18 mouse cellular contexts compared by ENCODE assay signal in the genomic region with DNA sequence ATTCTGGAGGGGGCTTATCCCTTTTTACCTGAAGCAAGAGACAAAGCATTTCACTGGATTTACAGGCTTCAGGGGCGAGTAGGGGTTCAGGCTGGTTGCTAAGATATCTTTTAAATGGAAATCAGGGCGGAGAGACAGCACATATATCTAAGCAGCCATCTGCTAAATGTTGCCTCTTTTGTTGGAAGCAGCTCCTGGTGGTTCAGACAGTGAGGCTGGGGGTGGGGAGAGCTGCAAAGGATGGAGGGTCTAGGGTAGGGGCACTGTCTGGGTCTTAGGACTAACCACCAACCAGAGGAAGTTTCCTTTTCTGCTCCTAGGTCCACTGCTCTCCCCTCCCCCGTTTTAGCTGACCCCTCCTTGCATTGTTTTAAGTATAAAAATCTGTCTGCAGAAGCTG.
DNase-seq lines count a peak whose midpoint lies in the region; ATAC-seq lines count a peak whose summit lies in the region.
"Had no signal": no experiment of that assay in that cellular context is flagged by ENCODE, and none has a peak within 500 bp of the region (broad histone marks: within the 10 kb centered on the region; RNA-seq: fewer than 3 reads in every experiment).

No protein-coding gene starts in this region.

- H3K9me3 ChIP-seq in heart, embryonic 10.5 days, result no peaks in the 10 kb centered on the region
- H3K9me3 ChIP-seq: embryonic facial prominence, embryonic 10.5 days; heart, embryonic 13.5 days; limb, embryonic 15.5 days had no signal

- H3K36me3 ChIP-seq in heart, embryonic 10.5 days, result no peaks in the 10 kb centered on the region
- H3K36me3 ChIP-seq: embryonic facial prominence, embryonic 10.5 days; heart, embryonic 13.5 days; limb, embryonic 15.5 days had no signal

- peaks cover 97% of the 10 kb centered on the region for H3K27me3 ChIP-seq in heart, embryonic 10.5 days (ENCODE audit: insufficient read depth, poor library complexity, severe bottlenecking)
- H3K27me3 ChIP-seq: CH12.LX; limb, embryonic 15.5 days had no signal

- H3K4me3 ChIP-seq in heart, embryonic 10.5 days, result no peak overlapping the region
- H3K4me3 ChIP-seq: embryonic facial prominence, embryonic 10.5 days; heart, embryonic 13.5 days; limb, embryonic 15.5 days; myocyte had no signal

- WGBS in heart, embryonic 10.5 days, result 43% methylated on average over 3 of the region's 3 CpGs

- no peak for ATAC-seq in CD4-positive, CD25-positive, alpha-beta regulatory T cell, adult 4 months

- H3K4me1 ChIP-seq in heart, embryonic 10.5 days, result no peaks in the 10 kb centered on the region
- H3K4me1 ChIP-seq: heart, embryonic 13.5 days; limb, embryonic 15.5 days had no signal

- H3K27ac ChIP-seq in heart, embryonic 10.5 days, result no peak overlapping the region
- H3K27ac ChIP-seq: embryonic facial prominence, embryonic 10.5 days; heart, embryonic 13.5 days; kidney, postnatal 0 days; limb, embryonic 15.5 days; macrophage had no signal

- DNase-seq in layer of hippocampus, adult 11-12 months (ENCODE audit: low spot score), result peak; percentile 35
- no peak for DNase-seq in layer of hippocampus, postnatal 25 days (ENCODE audit: extremely low spot score in 1 of 2, low spot score in 1 of 2)
- peak; percentile 40 for DNase-seq in ES-CJ7 (ENCODE audit: low read depth, low spot score)
- peak; percentile 20 for DNase-seq in R1 (ENCODE audit: low read depth, low spot score)
- peak; percentile 28 for DNase-seq in mesoderm, embryonic 11.5 days (ENCODE audit: low read depth, low spot score)
- no peak for DNase-seq in urinary bladder, postnatal 10 days (ENCODE audit: low spot score)
- DNase-seq in heart, embryonic 10.5 days (ENCODE audit: low spot score), result no peak
- DNase-seq: cerebellum, adult 2 months; gastrocnemius, postnatal 14 days; lung, adult 18-20 months had no signal

Comparison
In these comparisons a context has a peak if more than half of its experiments do, and no peak if none do; other contexts are left out.
1. DNase-seq: peak in layer of hippocampus, adult 11-12 months (single experiment), ES-CJ7 (single experiment), R1 (single experiment) and mesoderm, embryonic 11.5 days (single experiment); none in layer of hippocampus, postnatal 25 days (0 of 2), urinary bladder, postnatal 10 days (single experiment) and heart, embryonic 10.5 days (single experiment).